Mouse (Mus musculus): Measurements from ENCODE around the gene Acbd3. TPM values are rescaled to one million over a fixed set of nuclear protein-coding genes. Genes with fewer than 3 reads are reported as not detected.
A peak's percentile ranks its signal among the peaks of the same experiment; 100 is the strongest.

Acbd3 gene
- polyA plus RNA-seq, 1 experiment, result 28.1 TPM

- 69% methylated on average over 14 of the region's 14 CpGs for WGBS
- no peak overlapping the region for H3K4me3 ChIP-seq (replicated peaks; ENCODE audit: insufficient read depth, low read depth, low read length)
- no peaks in the 10 kb centered on the region for H3K4me1 ChIP-seq (ENCODE audit: control insufficient read depth, insufficient read depth, low read length)
- no peak overlapping the region for H3K27ac ChIP-seq (ENCODE audit: insufficient read depth, low read length)
- H3K27me3 ChIP-seq (ENCODE audit: control insufficient read depth, insufficient read depth, low read length), result no peaks in the 10 kb centered on the region
- no peak for DNase-seq
- TF ChIP-seq CTCF (IDR thresholded peaks at IDR 0.05; ENCODE audit: borderline replicate concordance, insufficient read depth, low read depth, low read length), result no peak
- no peak for TF ChIP-seq POLR2A (IDR thresholded peaks at IDR 0.05; ENCODE audit: borderline replicate concordance, insufficient read depth, low read length)
Observed at GRCm38 (mm10) chr1:180708935-180709776, 16.7 kb upstream of the Acbd3 start.

GRCm38 (mm10) chr1:180718756-180719155 lies 7.1 kb upstream of the Acbd3 start:
- TF ChIP-seq CTCF (IDR thresholded peaks at IDR 0.05; ENCODE audit: borderline replicate concordance, insufficient read depth, low read depth, low read length) (no peak), POLR2A (IDR thresholded peaks at IDR 0.05; ENCODE audit: borderline replicate concordance, insufficient read depth, low read length) (no peak)
- H3K27ac ChIP-seq (ENCODE audit: insufficient read depth, low read length), result no peak overlapping the region
- DNase-seq, result no peak
- H3K4me3 ChIP-seq (replicated peaks; ENCODE audit: insufficient read depth, low read depth, low read length), result no peak overlapping the region
- H3K27me3 ChIP-seq (ENCODE audit: control insufficient read depth, insufficient read depth, low read length), result no peaks in the 10 kb centered on the region
- no peaks in the 10 kb centered on the region for H3K4me1 ChIP-seq (ENCODE audit: control insufficient read depth, insufficient read depth, low read length)
- 79% methylated on average over 5 of the region's 5 CpGs for WGBS

- TF ChIP-seq POLR2A (IDR thresholded peaks at IDR 0.05; ENCODE audit: borderline replicate concordance, insufficient read depth, low read length), result no peak
- no peak for TF ChIP-seq CTCF (IDR thresholded peaks at IDR 0.05; ENCODE audit: borderline replicate concordance, insufficient read depth, low read depth, low read length)
- no peaks in the 10 kb centered on the region for H3K4me1 ChIP-seq (ENCODE audit: control insufficient read depth, insufficient read depth, low read length)
- WGBS, result 79% methylated on average over 6 of the region's 6 CpGs
- no peak overlapping the region for H3K4me3 ChIP-seq (replicated peaks; ENCODE audit: insufficient read depth, low read depth, low read length)
- H3K27ac ChIP-seq (ENCODE audit: insufficient read depth, low read length), result no peak overlapping the region
- DNase-seq, result no peak
- no peaks in the 10 kb centered on the region for H3K27me3 ChIP-seq (ENCODE audit: control insufficient read depth, insufficient read depth, low read length)
Observed at GRCm38 (mm10) chr1:180719483-180719882, 6.4 kb upstream of the Acbd3 start.

- Histone ChIP-seq H3K4me3 (replicated peaks; ENCODE audit: insufficient read depth, low read depth, low read length) (no peak overlapping the region), H3K27ac (ENCODE audit: insufficient read depth, low read length) (no peak overlapping the region), H3K4me1 (ENCODE audit: control insufficient read depth, insufficient read depth, low read length) (no peaks in the 10 kb centered on the region), H3K27me3 (ENCODE audit: control insufficient read depth, insufficient read depth, low read length) (no peaks in the 10 kb centered on the region)
- 11% methylated on average over 5 of the region's 5 CpGs for WGBS
- peak; percentile 68 to 84 for DNase-seq
- no peak for TF ChIP-seq POLR2A (IDR thresholded peaks at IDR 0.05; ENCODE audit: borderline replicate concordance, insufficient read depth, low read length)
- TF ChIP-seq CTCF (IDR thresholded peaks at IDR 0.05; ENCODE audit: borderline replicate concordance, insufficient read depth, low read depth, low read length), result peak; percentile 97
Observed at GRCm38 (mm10) chr1:180719951-180720689, 5.7 kb upstream of the Acbd3 start.

- TF ChIP-seq POLR2A (IDR thresholded peaks at IDR 0.05; ENCODE audit: borderline replicate concordance, insufficient read depth, low read length) (no peak), CTCF (IDR thresholded peaks at IDR 0.05; ENCODE audit: borderline replicate concordance, insufficient read depth, low read depth, low read length) (no peak)
- 58% methylated on average over 1 of the region's 1 CpGs for WGBS
- no peak overlapping the region for H3K4me3 ChIP-seq (replicated peaks; ENCODE audit: insufficient read depth, low read depth, low read length)
- H3K27me3 ChIP-seq (ENCODE audit: control insufficient read depth, insufficient read depth, low read length), result no peaks in the 10 kb centered on the region
- no peak overlapping the region for H3K27ac ChIP-seq (ENCODE audit: insufficient read depth, low read length)
- peaks cover 3% of the 10 kb centered on the region; the same call in 1 of the 2 replicates for H3K4me1 ChIP-seq (ENCODE audit: control insufficient read depth, insufficient read depth, low read length)
- DNase-seq, result no peak
Observed at GRCm38 (mm10) chr1:180722608-180723007, 3.2 kb upstream of the Acbd3 start.

GRCm38 (mm10) chr1:180723701-180724238 lies 2.1 kb upstream of the Acbd3 start:
- 79% methylated on average over 1 of the region's 1 CpGs for WGBS
- H3K4me3 ChIP-seq (replicated peaks; ENCODE audit: insufficient read depth, low read depth, low read length), result no peak overlapping the region
- TF ChIP-seq POLR2A (IDR thresholded peaks at IDR 0.05; ENCODE audit: borderline replicate concordance, insufficient read depth, low read length) (no peak), CTCF (IDR thresholded peaks at IDR 0.05; ENCODE audit: borderline replicate concordance, insufficient read depth, low read depth, low read length) (no peak)

GRCm38 (mm10) chr1:180726183-180726582 lies 340 bp downstream of the Acbd3 start:
- Histone ChIP-seq H3K27ac (ENCODE audit: insufficient read depth, low read length) (no peak overlapping the region), H3K27me3 (ENCODE audit: control insufficient read depth, insufficient read depth, low read length) (no peaks in the 10 kb centered on the region), H3K4me3 (replicated peaks; ENCODE audit: insufficient read depth, low read depth, low read length) (peak overlapping the region; percentile 96), H3K4me1 (ENCODE audit: control insufficient read depth, insufficient read depth, low read length) (peaks cover 3% of the 10 kb centered on the region; the same call in 1 of the 2 replicates)
- under 1% methylated on average over 42 of the region's 42 CpGs for WGBS
- TF ChIP-seq CTCF (IDR thresholded peaks at IDR 0.05; ENCODE audit: borderline replicate concordance, insufficient read depth, low read depth, low read length), result no peak
- TF ChIP-seq POLR2A (IDR thresholded peaks at IDR 0.05; ENCODE audit: borderline replicate concordance, insufficient read depth, low read length), result no peak
- DNase-seq, result no peak

More at GRCm38 (mm10) chr1:180723701-180724238, 2.1 kb upstream of the Acbd3 start:
- Histone ChIP-seq H3K27me3 (ENCODE audit: control insufficient read depth, insufficient read depth, low read length) (no peaks in the 10 kb centered on the region), H3K4me1 (ENCODE audit: control insufficient read depth, insufficient read depth, low read length) (peaks cover 3% of the 10 kb centered on the region; the same call in 1 of the 2 replicates), H3K27ac (ENCODE audit: insufficient read depth, low read length) (no peak overlapping the region)
- DNase-seq, result no peak
